Mouse (Mus musculus) E14TG2a.4 (cell line): ENCODE results near the gene Plk2.

Source experiments
- CTCF ChIP-seq: conservative IDR thresholded peaks from 2 replicates; pipeline ENCODE4 v1.5.1; 2014; ENCODE audit warnings: low read length
- NANOG ChIP-seq: IDR thresholded peaks from 2 replicates; pipeline ENCODE4 v1.6.1; 2014; ENCODE audit warnings: borderline replicate concordance, low read length, mixed read lengths
- POU5F1 ChIP-seq: IDR thresholded peaks from 2 replicates; pipeline ENCODE4 v1.6.1; 2014; ENCODE audit warnings: low read length, borderline replicate concordance

DNA sequence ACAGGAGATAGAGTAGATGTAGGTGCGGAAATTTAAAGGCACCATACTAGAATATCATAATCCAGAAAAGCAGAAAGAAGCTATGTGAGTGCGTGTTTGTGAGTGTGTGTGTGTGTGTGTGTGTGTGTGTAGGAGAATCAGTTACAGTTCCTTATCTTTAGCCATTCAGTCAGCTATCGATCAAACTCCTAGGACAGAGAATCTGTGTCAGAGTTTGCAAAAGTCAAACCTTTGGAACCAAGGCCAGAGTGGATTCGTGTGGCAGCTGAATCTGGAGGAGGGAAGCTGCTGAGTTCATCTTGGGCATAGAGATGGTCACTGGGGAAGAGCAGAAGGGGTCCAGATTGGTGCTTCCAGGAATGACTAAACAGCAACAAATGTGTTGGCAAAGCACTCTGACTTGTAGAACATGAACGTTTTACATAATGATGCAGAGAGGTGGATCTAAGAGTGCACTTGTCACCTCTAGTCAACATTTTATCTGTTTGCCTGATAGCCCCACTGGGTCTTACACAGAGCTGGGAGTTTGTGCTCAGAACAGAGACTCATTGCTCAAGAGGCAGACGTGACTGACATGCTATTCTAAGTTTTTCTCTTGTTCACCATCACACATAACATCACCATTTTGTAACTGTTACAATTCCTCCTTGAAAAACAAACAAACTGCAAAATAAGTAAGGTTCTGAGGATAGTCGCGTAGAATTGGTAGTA lies 30.8 kb downstream of the Plk2 start:
- TF ChIP-seq CTCF: no peak
- no peak for TF ChIP-seq POU5F1
- TF ChIP-seq NANOG: no peak
